Mouse (Mus musculus) urinary bladder, postnatal 10 days (tissue): Measurements from ENCODE around the gene Igsf21.

ENCODE experiments used
- DNase-seq: peaks from one replicate; pipeline ENCODE4 v3.0.0; 2022; ENCODE audit warnings: low spot score

The Igsf21 gene

GRCm38 (mm10) chr4:140235361-140236153 lies 11.0 kb downstream of the Igsf21 start:
- no peak for DNase-seq

DNA sequence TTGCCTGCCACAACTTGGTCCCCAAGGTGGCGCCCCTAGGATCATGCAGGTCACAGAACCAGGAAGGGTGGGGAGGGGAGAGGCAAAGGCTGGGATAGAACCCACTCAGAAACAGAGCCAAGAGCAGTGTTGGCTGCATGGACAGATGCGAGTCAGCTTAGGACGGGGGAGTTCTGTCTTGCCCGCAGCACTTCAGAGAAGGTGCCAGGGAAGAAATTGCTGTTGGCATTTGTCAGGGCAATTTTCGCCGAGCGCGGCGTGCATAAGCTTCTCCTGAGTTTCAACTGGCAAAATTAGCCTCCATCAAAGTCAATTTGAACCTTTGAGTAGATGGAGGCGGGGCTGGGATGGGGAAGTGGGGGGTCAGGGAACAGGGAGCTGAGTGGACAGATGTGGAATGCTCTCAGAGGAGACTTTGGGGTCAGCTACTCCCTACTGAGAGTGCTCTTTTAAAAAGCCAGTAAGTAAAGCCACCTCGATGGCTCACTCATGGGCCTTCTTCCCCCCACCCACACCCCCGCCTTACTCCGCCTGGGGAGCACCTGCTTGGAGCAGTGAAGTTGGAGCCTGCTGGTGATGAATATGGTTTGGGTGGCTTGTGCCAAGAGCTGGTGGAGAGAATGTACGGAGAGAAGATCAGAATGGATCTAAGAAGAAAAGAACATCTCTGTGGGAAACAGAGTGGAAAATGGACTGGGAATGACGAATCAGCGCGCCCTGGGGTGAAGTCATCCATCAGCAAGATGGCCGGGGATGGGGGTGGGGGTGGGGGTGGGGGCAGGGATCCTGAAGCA lies 12.0 kb downstream of the Igsf21 start:
- no peak for DNase-seq

GRCm38 (mm10) chr4:140227837-140228236 lies 18.7 kb downstream of the Igsf21 start:
- no peak for DNase-seq

- no peak for DNase-seq
These were observed 21.4 kb downstream of the Igsf21 start for GRCm38 (mm10) chr4:140225204-140225603.

- no peak for DNase-seq
These were observed 22.1 kb downstream of the Igsf21 start for GRCm38 (mm10) chr4:140224451-140224850.

DNA sequence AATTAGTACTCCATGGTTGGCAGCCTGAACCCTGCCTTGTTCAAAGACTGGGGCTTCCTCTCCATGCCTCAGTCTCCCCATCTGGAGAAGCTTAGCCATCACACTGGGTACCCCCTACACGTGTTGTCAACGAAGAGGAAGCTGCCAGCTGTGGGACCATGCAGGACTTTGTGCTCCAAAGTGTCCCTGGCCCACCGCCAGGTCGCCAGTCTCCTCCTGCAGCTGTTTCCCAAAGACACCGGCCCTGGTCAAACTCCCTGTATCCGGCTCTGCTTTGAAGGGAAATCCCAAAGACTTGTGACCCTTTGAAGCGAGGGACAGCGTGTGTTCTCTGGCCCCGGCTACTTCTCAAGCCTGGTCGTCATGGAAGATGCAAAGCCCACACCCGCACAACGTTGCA lies 23.5 kb downstream of the Igsf21 start:
- no peak for DNase-seq

DNA sequence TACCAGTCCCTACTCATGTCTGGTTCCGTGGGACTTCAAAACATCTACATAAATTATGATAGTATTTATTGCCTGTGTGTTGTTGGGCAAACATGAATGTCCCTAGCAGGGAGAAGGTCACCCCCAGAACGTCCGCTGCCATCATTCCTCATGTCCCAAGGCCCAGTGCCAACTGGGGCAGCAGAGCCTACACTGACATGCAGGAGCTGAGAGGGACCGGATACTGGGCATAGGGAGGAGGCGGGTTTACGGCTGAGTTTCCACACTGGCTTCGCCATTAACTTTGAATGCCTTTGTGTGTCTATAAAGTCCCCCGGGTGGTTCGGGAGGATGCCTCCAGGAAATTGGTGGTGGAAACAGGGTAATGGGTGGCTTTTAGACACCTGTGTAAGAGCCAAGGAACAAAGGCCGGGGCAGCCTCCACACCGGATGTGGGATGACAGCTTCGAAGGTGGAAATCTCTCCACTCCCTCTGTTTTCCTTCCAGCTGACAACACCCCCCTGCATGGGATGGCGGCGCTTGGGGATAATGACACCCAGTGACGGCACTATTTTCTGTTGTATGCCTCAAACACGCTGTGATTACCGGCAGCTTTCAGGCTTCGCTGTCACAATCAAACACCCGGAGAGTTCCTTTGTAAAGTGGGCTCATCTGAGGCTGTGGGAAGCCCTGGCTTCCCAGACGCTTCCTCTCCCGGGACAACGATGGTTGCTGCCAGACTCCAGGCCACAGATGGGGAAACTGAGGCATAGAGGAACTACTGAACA lies 26.1 kb downstream of the Igsf21 start:
- no peak for DNase-seq

DNA sequence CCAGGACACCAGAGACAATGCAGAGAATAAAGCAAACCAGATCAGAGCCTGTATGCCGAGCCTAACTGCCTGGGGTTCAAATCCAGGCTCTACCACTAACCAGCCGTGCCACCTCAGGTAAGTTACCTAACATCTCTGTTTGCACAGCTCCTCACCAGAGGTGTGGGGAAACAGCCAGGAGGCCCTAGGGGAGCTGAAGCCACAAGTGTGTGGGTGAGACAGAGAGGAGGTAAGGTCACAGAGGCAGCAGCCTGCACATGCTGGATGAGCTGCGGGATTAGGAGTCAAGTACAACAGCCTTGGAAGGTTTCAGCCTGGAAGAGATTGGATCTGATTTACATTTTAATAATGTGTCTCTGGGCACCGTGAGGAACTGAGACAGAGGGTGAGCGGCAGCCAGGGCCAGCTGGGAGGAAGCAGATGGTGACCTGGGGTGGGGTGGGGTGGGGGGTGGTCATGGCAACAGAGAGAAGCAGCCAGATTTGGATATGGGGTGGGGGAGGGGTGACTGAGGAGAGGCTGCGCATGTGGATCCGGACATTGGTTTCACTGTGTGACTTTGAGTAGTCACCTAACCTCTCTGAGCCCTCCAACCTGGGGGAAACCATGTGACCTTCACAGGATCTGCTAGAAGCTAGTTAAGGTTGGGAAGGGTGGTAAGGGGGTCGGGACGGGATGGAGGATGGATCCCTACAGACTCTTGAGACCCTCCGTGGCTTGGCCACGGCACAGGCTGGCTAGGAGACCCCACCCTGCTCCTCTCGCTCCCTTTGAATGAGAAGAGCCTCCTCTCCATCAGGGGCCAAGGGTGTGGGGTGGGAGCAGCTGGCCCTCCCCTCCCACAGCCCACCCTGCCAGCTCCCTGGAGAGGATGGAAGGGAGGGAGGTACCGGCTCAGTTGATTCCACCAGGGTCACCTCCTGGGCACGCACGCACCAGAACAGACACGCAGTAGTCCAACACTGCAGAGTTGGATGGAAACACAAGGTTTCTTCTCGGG lies 27.4 kb downstream of the Igsf21 start:
- DNase-seq, result no peak

DNA sequence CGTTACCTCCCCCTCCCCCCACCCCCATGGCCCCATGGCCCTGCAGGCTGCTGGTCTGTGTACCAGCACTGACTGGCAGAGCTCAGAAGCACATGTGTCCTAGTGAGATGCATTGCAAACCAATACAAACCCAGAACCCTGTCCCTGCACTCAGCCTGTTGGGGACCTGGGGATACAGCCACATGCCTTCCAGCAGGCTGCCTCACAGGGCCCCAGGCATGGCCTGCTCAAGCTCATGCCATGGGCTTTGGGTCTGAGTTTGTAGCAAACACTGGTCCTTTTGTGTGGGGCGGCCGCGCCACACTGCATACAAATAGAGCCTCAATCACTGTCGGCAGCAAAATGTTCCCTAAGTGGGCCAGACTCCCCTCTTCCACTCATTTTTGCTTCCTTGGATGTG lies 28.2 kb downstream of the Igsf21 start:
- no peak for DNase-seq

DNA sequence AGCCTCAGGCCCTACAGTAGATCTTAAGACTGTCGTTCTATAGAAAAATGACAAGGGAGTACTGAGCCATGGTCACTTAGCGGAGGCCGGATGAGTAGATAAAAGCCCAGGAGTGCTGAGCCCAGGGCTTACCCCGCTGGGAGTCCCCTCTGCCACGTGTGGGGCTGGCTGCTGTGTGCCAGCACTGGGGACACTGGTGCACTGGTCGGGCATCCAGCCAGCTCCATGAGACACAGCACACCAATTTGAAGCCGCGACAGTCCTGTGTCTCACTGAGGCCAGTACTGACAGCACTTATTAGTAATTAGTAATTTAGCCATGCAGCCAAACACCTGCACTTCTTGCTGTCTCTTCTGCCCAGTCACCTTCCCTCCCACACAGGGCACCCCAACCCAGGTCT lies 28.6 kb downstream of the Igsf21 start:
- DNase-seq, result no peak

- DNase-seq, result no peak
These were observed 30.5 kb downstream of the Igsf21 start for GRCm38 (mm10) chr4:140216096-140216495.

DNA sequence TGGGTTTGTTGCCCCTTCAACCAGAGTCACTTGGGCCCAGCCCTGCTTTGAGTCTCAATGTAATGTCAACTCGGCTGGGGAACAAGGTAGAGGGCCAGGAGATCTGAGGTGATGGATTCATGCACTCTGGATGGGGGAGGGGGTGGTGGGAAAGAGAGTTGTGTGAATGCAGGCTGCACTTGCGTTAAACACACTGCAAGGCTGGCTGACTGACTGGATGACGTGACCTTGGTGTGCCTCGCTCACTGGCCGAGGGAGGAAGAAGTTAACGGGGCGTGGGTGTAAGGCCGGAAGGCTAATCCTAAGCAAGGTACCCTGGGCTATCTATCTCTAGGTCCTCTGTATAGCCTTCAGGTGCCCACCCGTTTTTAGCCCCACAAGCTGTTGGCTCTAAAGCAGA lies 31.4 kb downstream of the Igsf21 start:
- no peak for DNase-seq

DNA sequence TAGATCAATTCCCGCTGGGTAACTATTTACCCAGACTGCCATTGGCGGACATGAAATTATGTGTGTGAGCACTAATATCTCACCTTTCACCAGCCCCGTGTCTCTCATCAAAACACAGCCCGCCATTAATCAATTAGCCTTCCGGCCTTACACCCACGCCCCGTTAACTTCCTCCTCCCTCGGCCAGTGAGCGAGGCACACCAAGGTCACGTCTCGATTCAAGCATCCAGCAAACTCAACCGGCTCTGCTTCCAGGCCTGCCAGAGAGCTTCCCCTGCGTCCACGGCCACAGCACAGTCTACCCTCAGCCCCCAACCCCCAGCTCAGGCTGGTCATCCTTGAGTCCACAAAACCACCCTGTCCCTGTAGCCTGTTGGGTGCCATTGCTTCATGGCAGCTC lies 32.2 kb downstream of the Igsf21 start:
- no peak for DNase-seq

DNA sequence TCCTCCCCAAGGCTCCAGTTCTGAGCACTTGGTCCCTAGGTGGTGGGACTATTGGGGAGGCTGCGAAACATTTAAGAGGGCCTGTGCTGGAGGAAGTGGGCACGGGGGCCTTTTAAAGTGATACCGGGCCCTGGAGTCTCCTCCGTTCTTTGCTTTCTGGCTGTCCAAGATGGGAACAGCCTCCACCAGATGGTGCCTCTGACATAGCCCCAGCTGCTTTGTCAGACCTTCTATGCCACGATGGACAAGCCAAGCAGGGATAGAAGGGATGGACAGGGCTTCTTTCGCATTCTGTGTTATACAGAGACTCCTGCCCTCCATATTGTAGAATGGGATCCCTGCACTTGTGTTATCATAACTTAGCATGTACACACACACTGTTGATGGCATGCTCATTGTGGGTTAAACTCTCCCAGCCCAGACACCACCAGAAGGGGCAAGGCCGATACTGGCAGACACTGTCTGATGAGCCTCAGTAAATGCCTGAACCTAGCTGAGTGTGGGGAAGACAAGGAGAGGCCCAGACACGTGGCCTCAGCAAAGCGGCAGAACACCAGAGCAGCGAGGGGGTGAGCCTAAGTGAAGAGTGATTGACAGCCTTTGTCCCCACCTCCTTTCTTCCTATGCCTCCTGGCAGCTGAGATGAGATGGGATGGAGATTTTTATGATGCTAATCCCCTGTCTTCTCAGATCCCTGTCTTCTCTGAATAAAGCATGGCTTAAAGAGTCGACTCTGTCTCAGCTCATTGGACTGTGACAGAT lies 36.3 kb downstream of the Igsf21 start:
- no peak for DNase-seq

DNA sequence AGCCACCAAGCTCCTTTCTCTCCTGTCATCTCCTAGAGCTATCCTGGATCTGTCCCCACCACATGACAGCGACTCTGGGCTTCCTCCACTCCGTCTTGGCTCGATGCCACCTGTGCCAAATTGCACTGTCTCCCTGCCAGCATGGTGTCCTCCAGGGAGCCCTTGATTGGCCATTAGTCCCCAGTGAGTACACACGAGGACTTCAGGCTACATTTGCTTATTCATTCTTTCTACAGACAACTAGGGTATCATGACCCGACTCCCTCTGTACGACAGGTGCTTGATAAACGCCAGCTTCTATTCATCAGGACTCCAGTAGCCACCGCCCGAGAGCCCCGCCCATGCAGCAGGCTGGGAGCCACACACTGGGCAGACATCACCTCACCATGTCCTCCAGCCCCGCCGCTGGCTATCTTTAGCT lies 40.8 kb downstream of the Igsf21 start:
- DNase-seq, result no peak

GRCm38 (mm10) chr4:140204775-140205174 lies 41.8 kb downstream of the Igsf21 start:
- no peak for DNase-seq

GRCm38 (mm10) chr4:140203696-140204272 lies 42.8 kb downstream of the Igsf21 start:
- DNase-seq, result no peak

DNA sequence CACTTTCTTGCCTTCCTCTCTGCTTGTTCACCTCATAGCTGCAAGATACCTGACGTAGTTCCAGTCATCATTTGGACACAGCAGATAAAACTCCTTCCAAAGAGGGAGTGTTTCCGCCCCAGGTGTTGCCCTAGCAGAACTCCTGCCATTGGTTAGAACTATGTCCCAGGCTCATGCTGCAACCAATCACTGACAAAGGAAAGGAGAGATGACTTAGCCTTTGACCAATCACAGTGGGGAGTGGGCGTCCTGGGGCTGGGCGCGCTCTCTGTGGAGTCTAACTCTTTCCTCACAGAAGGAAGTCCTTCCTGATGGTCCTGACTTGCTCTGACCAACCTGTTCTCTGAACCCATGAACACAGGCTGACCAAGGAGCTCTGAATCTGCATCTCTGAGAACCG lies 44.4 kb downstream of the Igsf21 start:
- DNase-seq, result no peak

DNA sequence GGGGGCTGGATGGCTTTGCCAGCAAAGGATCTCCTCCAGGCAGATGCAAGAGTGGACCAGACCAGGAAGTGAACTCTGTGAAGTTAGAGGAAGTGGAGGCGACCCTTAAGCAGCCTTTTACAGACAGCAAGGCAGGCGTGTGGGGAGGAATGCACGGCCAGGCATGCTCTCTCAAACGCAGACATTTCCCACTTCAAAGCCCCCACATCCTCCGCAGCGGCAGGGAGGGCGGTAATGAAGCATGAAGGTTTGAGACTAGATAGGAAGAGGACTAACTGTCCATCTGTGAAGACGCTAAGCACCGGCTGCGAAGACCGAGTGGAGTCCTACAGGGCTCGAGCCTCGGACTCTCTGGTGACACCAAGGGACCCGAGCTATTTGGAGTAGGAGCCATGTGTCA lies 46.3 kb downstream of the Igsf21 start:
- DNase-seq, result no peak

DNA sequence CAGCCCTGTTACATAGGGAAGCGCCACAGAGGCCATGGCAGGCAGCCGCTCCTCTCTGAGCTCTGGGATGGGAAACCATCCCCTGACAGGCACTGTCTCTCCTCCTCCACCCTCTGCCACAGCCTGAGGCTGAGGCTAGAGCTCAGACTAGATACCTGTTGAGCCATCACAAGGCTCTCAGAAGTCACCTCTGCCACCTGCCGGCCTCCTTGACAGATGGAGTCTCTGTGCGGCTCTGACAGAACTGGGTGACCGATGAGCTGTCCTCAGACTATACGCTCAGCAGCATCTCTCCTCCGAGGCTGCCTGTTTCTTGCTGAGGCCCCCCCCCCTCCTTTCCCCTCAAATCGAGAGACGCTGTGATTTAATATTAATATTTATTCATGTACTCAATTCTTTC lies 49.9 kb downstream of the Igsf21 start:
- no peak for DNase-seq
